Mouse (Mus musculus): ENCODE results near the gene Polg2. TPM values are rescaled to one million over a fixed set of nuclear protein-coding genes. Genes with fewer than 3 reads are reported as not detected.
"Not testable (repeated sequence)": the region's sequence is repeated elsewhere in the genome, so short reads cannot be mapped to it uniquely, and the experiment has no call there.

Gene Polg2
- polyA plus RNA-seq, 1 experiment from 2014 or later, result 7.8 TPM

DNA sequence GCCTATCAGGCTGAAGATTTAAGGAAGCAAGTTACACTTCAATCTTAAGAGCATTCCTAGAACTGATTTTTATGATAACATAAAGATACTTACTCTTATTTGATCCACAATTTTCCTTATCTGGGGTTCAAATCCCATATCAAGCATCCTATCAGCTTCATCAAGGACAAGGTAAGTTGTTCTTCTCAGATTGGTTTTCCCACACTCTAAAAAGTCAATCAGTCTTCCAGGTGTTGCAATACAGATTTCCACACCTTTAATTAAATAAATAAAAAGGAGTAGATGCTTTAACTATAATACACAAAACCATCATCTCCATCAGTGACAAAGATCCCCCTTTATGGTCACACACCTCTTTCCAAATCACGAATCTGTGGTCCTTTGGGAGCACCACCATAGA, 5.7 kb upstream of the Polg2 start:
- Histone ChIP-seq H3K9ac (ENCODE audit: low read length) (no peak overlapping the region), H3K9me3 (replicated peaks; ENCODE audit: control insufficient read depth, low read length) (no peaks in the 10 kb centered on the region), H3K4me1 (ENCODE audit: control insufficient read depth, insufficient read depth, low read length) (peaks cover 21% of the 10 kb centered on the region), H3K4me2 (ENCODE audit: low read depth, low read length) (no peak overlapping the region), H3K27ac (ENCODE audit: low read length) (no peak overlapping the region), H3K27me3 (ENCODE audit: control insufficient read depth, insufficient read depth, low read length) (no peaks in the 10 kb centered on the region), H3K4me3 (ENCODE audit: low read length) (no peak overlapping the region), H3K36me3 (ENCODE audit: control insufficient read depth, insufficient read depth) (peaks cover 45% of the 10 kb centered on the region)
- WGBS, result 59% methylated on average over 1 of the region's 1 CpGs
- no peak for ATAC-seq (replicated peaks; ENCODE audit: extremely low read depth, insufficient read depth, low FRiP score)

DNA sequence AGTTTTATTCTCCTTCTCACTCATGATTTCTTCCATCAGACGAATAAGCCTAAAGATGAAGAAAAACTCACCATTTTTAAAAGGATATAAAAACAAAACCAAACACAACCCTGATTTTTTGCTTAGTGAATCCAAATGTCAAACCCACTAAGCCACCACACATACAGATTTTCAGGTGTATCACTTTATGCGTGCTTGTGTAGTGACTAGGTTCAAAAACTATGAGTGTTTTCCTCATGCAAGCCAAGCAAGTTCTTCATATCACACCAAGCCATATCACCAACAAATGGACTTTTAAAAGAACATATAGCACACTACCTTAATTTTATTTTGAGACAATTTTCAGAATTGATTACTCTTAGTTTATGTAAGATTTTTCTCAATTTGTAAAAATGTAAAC, 5.1 kb upstream of the Polg2 start:
- Histone ChIP-seq H3K36me3 (ENCODE audit: control insufficient read depth, insufficient read depth) (peaks cover 45% of the 10 kb centered on the region), H3K4me2 (ENCODE audit: low read depth, low read length) (no peak overlapping the region), H3K9me3 (replicated peaks; ENCODE audit: control insufficient read depth, low read length) (no peaks in the 10 kb centered on the region), H3K27ac (ENCODE audit: low read length) (no peak overlapping the region), H3K27me3 (ENCODE audit: control insufficient read depth, insufficient read depth, low read length) (no peaks in the 10 kb centered on the region), H3K4me3 (ENCODE audit: low read length) (no peak overlapping the region), H3K9ac (ENCODE audit: low read length) (no peak overlapping the region), H3K4me1 (ENCODE audit: control insufficient read depth, insufficient read depth, low read length) (peaks cover 21% of the 10 kb centered on the region)
- WGBS, result 84% methylated on average over 2 of the region's 2 CpGs
- ATAC-seq (replicated peaks; ENCODE audit: extremely low read depth, insufficient read depth, low FRiP score), result no peak

DNA sequence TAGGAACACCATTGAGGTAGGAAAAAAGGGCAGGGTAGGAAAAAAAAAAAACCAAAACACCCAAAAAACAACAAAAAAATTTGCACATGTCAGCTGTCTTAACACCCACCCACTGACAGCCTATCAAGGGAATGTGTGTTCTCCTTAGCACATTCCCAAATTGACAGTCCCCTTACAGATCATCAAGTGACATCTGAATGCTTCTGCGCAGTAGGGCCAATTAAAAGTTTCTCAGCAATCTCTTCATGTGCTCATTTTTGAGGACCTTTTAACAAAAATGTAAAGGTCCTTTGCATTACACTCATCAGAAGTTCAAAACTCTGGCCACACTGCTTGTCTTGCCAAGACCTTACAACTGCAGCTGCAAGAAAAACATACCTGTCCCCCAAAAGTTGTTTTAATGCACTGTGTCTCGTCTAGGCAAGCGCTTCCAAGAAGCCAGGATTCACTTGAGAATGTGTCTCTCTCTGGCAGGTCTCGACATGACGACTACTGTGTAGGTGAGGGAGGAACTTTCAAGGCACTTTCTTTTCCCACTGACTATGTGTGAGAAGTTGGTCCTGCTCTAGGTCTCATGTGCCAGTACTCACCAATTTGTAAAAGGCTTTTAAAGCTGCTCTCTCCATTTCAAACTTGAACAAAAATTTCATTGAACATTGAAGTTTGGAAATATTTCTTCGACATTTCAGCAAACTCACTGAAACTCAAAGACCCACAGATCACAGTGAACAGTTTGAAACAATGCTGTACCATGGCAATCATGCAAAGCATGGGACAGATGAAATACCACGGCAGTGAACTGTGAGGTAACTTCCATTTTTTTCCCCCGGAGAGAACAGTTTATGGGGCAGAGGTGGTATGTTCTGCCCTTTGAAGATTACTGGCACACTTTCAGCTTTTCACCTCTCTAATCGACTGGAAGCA, 3.8 kb upstream of the Polg2 start:
- 74% methylated on average over 9 of the region's 9 CpGs for WGBS
- H3K4me3 ChIP-seq (ENCODE audit: low read length), result no peak overlapping the region
- no peak for ATAC-seq (replicated peaks; ENCODE audit: extremely low read depth, insufficient read depth, low FRiP score)
- H3K36me3 ChIP-seq (ENCODE audit: control insufficient read depth, insufficient read depth), result peaks cover 45% of the 10 kb centered on the region
- H3K4me2 ChIP-seq (ENCODE audit: low read depth, low read length), result no peak overlapping the region
- H3K27me3 ChIP-seq (ENCODE audit: control insufficient read depth, insufficient read depth, low read length), result no peaks in the 10 kb centered on the region
- no peak overlapping the region for H3K27ac ChIP-seq (ENCODE audit: low read length)
- peaks cover 21% of the 10 kb centered on the region for H3K4me1 ChIP-seq (ENCODE audit: control insufficient read depth, insufficient read depth, low read length)
- H3K9me3 ChIP-seq (replicated peaks; ENCODE audit: control insufficient read depth, low read length), result no peaks in the 10 kb centered on the region
- no peak overlapping the region for H3K9ac ChIP-seq (ENCODE audit: low read length)

DNA sequence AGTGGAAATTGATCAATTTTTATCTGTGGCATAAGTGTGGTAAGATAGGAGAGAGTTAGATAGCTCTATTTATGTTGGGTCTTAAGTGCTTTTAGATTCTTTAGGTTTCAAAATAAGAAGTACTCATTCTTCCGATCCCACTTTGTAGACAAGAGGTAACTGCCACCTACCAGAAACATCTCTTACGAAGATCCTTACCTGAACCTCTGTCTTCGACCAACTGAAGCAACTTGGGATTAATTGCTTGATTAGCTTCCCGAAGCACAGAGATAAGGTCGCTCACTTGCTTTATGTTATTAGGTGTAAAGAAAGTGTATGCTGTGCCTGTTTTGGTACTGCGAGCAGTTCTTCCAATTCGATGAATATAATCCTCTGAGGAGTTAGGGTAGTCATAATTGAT, 2.9 kb upstream of the Polg2 start:
- WGBS, result 84% methylated on average over 7 of the region's 7 CpGs
- not testable (repeated sequence) for H3K4me3 ChIP-seq (ENCODE audit: low read length); H3K27me3 ChIP-seq (ENCODE audit: control insufficient read depth, insufficient read depth, low read length); H3K4me2 ChIP-seq (ENCODE audit: low read depth, low read length); ATAC-seq (replicated peaks; ENCODE audit: extremely low read depth, insufficient read depth, low FRiP score); H3K27ac ChIP-seq (ENCODE audit: low read length); H3K9ac ChIP-seq (ENCODE audit: low read length); H3K9me3 ChIP-seq (replicated peaks; ENCODE audit: control insufficient read depth, low read length)
- peaks cover 23% of the 10 kb centered on the region for H3K4me1 ChIP-seq (ENCODE audit: control insufficient read depth, insufficient read depth, low read length)
- H3K36me3 ChIP-seq (ENCODE audit: control insufficient read depth, insufficient read depth), result peaks cover 45% of the 10 kb centered on the region

DNA sequence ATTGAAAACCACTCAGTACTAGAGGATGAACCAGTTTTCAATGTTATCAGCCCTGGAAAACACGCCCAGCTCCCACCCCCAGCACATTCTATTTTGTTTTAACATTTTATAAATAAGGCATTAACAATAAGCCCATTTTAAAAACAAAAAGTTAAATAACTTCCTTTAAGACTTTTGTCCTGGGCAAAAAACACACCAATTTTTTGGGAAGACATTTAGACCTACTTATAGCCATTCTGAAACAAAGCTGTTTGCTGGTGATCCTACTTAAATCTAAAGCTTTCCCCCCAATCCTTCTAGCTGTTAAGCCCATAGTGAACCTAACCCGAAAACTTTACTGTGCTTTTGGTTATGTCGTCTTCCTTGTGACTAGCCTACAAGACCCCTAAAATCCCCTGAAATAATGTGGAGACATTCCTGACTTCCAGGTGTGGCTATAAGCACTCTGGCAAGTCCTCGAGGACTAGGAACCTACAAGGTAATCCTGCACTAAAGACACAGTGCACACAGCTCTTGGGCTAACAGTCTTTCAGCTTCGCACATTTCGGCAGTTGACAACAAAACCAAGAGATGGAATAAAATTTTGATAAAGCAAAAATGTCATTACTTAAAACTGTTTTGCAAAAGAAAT, 1.4 kb upstream of the Polg2 start:
- ATAC-seq (replicated peaks; ENCODE audit: extremely low read depth, insufficient read depth, low FRiP score), result no peak
- WGBS, result 74% methylated on average over 6 of the region's 6 CpGs
- no peak overlapping the region for H3K4me3 ChIP-seq (ENCODE audit: low read length)
- no peaks in the 10 kb centered on the region for H3K27me3 ChIP-seq (ENCODE audit: control insufficient read depth, insufficient read depth, low read length)
- peaks cover 44% of the 10 kb centered on the region for H3K36me3 ChIP-seq (ENCODE audit: control insufficient read depth, insufficient read depth)
- no peak overlapping the region for H3K4me2 ChIP-seq (ENCODE audit: low read depth, low read length)
- peaks cover 14% of the 10 kb centered on the region for H3K4me1 ChIP-seq (ENCODE audit: control insufficient read depth, insufficient read depth, low read length)
- peak overlapping the region; percentile 48 for H3K27ac ChIP-seq (ENCODE audit: low read length)
- no peak overlapping the region; the same call in 1 of the 2 replicates for H3K9ac ChIP-seq (ENCODE audit: low read length)
- no peaks in the 10 kb centered on the region for H3K9me3 ChIP-seq (replicated peaks; ENCODE audit: control insufficient read depth, low read length)

DNA sequence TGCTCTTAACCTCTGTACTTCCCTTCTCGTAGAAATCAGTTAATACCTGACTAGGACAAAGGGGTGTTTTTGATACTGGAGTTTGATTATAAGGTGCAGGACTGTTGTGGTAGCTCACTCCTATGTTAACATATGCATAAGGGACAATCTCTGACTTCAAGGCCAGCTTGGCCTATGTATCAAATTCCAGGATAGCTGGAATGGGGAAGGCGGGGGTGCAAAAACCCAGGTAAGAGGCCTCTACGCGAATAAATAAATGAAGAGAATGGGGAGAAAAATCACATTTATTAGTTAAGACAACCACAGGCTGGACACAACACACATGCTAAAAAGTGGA, 720 bp upstream of the Polg2 start:
- no peaks in the 10 kb centered on the region for H3K9me3 ChIP-seq (replicated peaks; ENCODE audit: control insufficient read depth, low read length)
- peaks cover 39% of the 10 kb centered on the region for H3K36me3 ChIP-seq (ENCODE audit: control insufficient read depth, insufficient read depth)
- H3K4me3 ChIP-seq (ENCODE audit: low read length), result peak overlapping the region; percentile 91; the same call in 1 of the 2 replicates
- peaks cover 8% of the 10 kb centered on the region for H3K4me1 ChIP-seq (ENCODE audit: control insufficient read depth, insufficient read depth, low read length)
- no peak overlapping the region; the same call in 1 of the 2 replicates for H3K9ac ChIP-seq (ENCODE audit: low read length)
- peak overlapping the region; percentile 88 for H3K4me2 ChIP-seq (ENCODE audit: low read depth, low read length)
- 70% methylated on average over 4 of the region's 4 CpGs for WGBS
- no peak; the same call in 1 of the 2 replicates for ATAC-seq (replicated peaks; ENCODE audit: extremely low read depth, insufficient read depth, low FRiP score)
- H3K27me3 ChIP-seq (ENCODE audit: control insufficient read depth, insufficient read depth, low read length), result no peaks in the 10 kb centered on the region
- peak overlapping the region; percentile 97 for H3K27ac ChIP-seq (ENCODE audit: low read length)

DNA sequence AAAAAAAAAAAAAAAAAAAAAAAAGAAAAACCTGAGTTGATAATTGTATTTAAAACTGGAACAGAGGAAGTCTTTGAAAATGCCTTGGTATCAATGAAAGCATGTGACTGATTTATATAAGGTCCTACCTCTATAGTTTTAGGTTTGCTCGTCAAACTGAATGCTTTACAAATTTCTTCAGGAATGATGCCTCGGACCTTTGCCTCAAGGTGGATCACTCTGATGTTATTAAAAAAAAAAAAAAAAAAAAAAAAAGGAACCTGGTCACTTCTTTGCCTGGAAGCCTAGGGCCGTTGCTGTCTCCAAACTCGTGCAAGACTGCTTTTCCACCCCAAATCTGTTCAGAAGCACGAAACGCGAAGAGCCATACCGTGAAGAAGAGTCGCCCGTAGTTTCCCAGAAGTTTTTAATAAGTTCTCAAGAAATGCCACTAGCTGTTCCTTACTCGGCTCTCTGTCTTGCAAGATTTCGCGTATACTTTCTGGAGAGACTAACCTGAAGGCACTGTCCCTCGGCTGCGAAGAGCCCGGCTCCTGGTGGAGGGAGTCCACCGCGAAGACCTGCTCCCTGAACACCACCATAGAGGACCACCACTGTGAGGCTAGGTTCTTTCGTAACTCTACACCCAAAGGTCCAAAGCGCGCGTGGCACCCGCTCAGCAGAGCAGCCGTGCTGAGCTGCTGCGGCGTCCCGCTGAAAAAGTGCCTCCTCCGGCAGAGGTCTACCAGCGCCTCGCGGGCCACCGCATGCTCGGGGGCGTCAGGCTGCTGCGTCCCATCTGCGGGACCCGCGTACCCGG, 549 bp downstream of the Polg2 start:
- peak overlapping the region; percentile 91 for H3K4me3 ChIP-seq (ENCODE audit: low read length)
- peaks cover 44% of the 10 kb centered on the region for H3K36me3 ChIP-seq (ENCODE audit: control insufficient read depth, insufficient read depth)
- no peaks in the 10 kb centered on the region for H3K27me3 ChIP-seq (ENCODE audit: control insufficient read depth, insufficient read depth, low read length)
- peak overlapping the region; percentile 88 for H3K4me2 ChIP-seq (ENCODE audit: low read depth, low read length)
- 2% methylated on average over 39 of the region's 39 CpGs for WGBS
- peaks cover 5% of the 10 kb centered on the region for H3K4me1 ChIP-seq (ENCODE audit: control insufficient read depth, insufficient read depth, low read length)
- ATAC-seq (replicated peaks; ENCODE audit: extremely low read depth, insufficient read depth, low FRiP score), result peak; percentile 82
- H3K27ac ChIP-seq (ENCODE audit: low read length), result peak overlapping the region; percentile 97
- H3K9ac ChIP-seq (ENCODE audit: low read length), result peak overlapping the region; percentile 94
- H3K9me3 ChIP-seq (replicated peaks; ENCODE audit: control insufficient read depth, low read length), result no peaks in the 10 kb centered on the region

DNA sequence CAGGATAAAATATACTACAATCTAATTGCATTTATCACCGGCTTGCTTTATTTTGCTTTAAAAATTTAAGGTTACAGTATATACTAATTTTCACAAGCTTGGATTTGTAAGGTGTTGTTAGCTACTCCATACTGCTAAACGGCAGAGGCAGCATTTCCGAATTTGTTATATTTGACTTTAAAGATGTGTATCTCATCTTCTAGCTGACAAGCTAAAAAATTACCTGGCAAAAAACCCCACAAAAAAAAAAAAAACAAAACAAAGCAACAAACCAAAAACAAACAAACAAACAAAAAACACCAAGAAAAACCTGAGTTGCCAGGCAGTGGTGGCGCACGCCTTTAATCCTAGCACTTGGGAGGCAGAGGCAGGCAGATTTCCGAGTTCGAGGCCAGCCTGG, 1.2 kb downstream of the Polg2 start:
- peak overlapping the region; percentile 88; the same call in 1 of the 2 replicates for H3K4me2 ChIP-seq (ENCODE audit: low read depth, low read length)
- peaks cover 39% of the 10 kb centered on the region for H3K36me3 ChIP-seq (ENCODE audit: control insufficient read depth, insufficient read depth)
- H3K27me3 ChIP-seq (ENCODE audit: control insufficient read depth, insufficient read depth, low read length), result no peaks in the 10 kb centered on the region
- no peak for ATAC-seq (replicated peaks; ENCODE audit: extremely low read depth, insufficient read depth, low FRiP score)
- H3K4me1 ChIP-seq (ENCODE audit: control insufficient read depth, insufficient read depth, low read length), result peaks cover 5% of the 10 kb centered on the region
- WGBS, result 88% methylated on average over 7 of the region's 7 CpGs
- no peak overlapping the region for H3K9ac ChIP-seq (ENCODE audit: low read length)
- H3K9me3 ChIP-seq (replicated peaks; ENCODE audit: control insufficient read depth, low read length), result no peaks in the 10 kb centered on the region
- peak overlapping the region; percentile 7; the same call in 1 of the 2 replicates for H3K4me3 ChIP-seq (ENCODE audit: low read length)
- H3K27ac ChIP-seq (ENCODE audit: low read length), result no peak overlapping the region

Data from heart, embryonic 16.5 days (tissue).